Mouse (Mus musculus) right cerebral cortex, postnatal 36 days (tissue): ENCODE results near the gene Ppp1r14d.

ENCODE experiments used
- DNase-seq, 2 experiments: peaks; one replicate each; pipeline ENCODE4 v3.0.0; 2022; ENCODE audit warnings: low spot score in 2 of 2, mixed read lengths in 1 of 2

Gene Ppp1r14d

GRCm38 (mm10) chr2:119237210-119237870 lies 7.6 kb upstream of the Ppp1r14d start, which contains the start of gene Spint1:
Gene Spint1, plus strand, starts transcription at chr2:119237362.
- DNase-seq = no peak

- DNase-seq = no peak
These were observed 7.0 kb upstream of the Ppp1r14d start for GRCm38 (mm10) chr2:119236682-119237209.

GRCm38 (mm10) chr2:119209176-119209507 lies 20.6 kb downstream of the Ppp1r14d start:
- no peak for DNase-seq

- DNase-seq = peak; percentile 97 to 99
These were observed 21.1 kb downstream of the Ppp1r14d start, which contains the start of the genes Zfyve19 and Dnajc17 for GRCm38 (mm10) chr2:119208344-119209175. Gene Zfyve19, plus strand, starts transcription at chr2:119208617. Gene Dnajc17, minus strand, starts transcription at chr2:119208795.

- DNase-seq = no peak
These were observed 21.8 kb downstream of the Ppp1r14d start for GRCm38 (mm10) chr2:119207961-119208343.

- DNase-seq = no peak
These were observed 25.7 kb downstream of the Ppp1r14d start for GRCm38 (mm10) chr2:119203871-119204460.

GRCm38 (mm10) chr2:119202914-119203453 lies 26.7 kb downstream of the Ppp1r14d start:
- DNase-seq = no peak

GRCm38 (mm10) chr2:119198934-119199333 lies 30.8 kb downstream of the Ppp1r14d start:
- no peak for DNase-seq

- DNase-seq = no peak
These were observed 31.7 kb downstream of the Ppp1r14d start for GRCm38 (mm10) chr2:119198049-119198448.

- DNase-seq = no peak
These were observed 32.2 kb downstream of the Ppp1r14d start for GRCm38 (mm10) chr2:119197493-119197892.

GRCm38 (mm10) chr2:119196316-119197108 lies 33.2 kb downstream of the Ppp1r14d start:
- DNase-seq = no peak

- no peak for DNase-seq
These were observed 35.6 kb downstream of the Ppp1r14d start for GRCm38 (mm10) chr2:119194140-119194539.

- no peak for DNase-seq
These were observed 38.7 kb downstream of the Ppp1r14d start for GRCm38 (mm10) chr2:119190969-119191368.

- DNase-seq = peak; percentile 38 to 65
These were observed 40.5 kb downstream of the Ppp1r14d start for GRCm38 (mm10) chr2:119189029-119189710.

GRCm38 (mm10) chr2:119182914-119183313 lies 46.8 kb downstream of the Ppp1r14d start:
- DNase-seq = no peak

- no peak for DNase-seq
These were observed 52.2 kb downstream of the Ppp1r14d start for GRCm38 (mm10) chr2:119177384-119177939.

- no peak for DNase-seq
These were observed 52.9 kb downstream of the Ppp1r14d start for GRCm38 (mm10) chr2:119176761-119177160.

- no peak for DNase-seq
These were observed 54.1 kb downstream of the Ppp1r14d start for GRCm38 (mm10) chr2:119175614-119176013.

- DNase-seq = no peak
These were observed 54.8 kb downstream of the Ppp1r14d start for GRCm38 (mm10) chr2:119174866-119175265.

GRCm38 (mm10) chr2:119173991-119174651 lies 55.6 kb downstream of the Ppp1r14d start, which contains the start of gene Gm14137:
Gene Gm14137, plus strand, starts transcription at chr2:119174509.
- no peak for DNase-seq
